Mouse (Mus musculus): ENCODE measurements around the gene Flrt1. TPM values are rescaled to one million over a fixed set of nuclear protein-coding genes. Genes with fewer than 3 reads are reported as not detected.

Flrt1 gene
- polyA plus RNA-seq, 1 experiment from 2014 or later, result 8.2 TPM

GRCm38 (mm10) chr19:7092756-7093155 lies 12.8 kb downstream of the Flrt1 start:
- Histone ChIP-seq H3K9me3 (no peaks in the 10 kb centered on the region), H3K4me1 (peaks cover 62% of the 10 kb centered on the region), H3K9ac (replicated peaks) (no peak overlapping the region), H3K4me3 (no peak overlapping the region), H3K27ac (replicated peaks) (0 out of 2 replicates have a peak overlapping the region, but pooled peaks have one; percentile 67), H3K36me3 (no peaks in the 10 kb centered on the region), H3K4me2 (replicated peaks) (no peak overlapping the region), H3K27me3 (peaks cover 75% of the 10 kb centered on the region)
- 90% methylated on average over 5 of the region's 5 CpGs for WGBS
- ATAC-seq (ENCODE audit: low FRiP score, low read depth), result no peak

GRCm38 (mm10) chr19:7091448-7092050 lies 14.0 kb downstream of the Flrt1 start:
- Histone ChIP-seq H3K4me3 (no peak overlapping the region), H3K9ac (replicated peaks) (no peak overlapping the region), H3K4me2 (replicated peaks) (no peak overlapping the region), H3K4me1 (peaks cover 68% of the 10 kb centered on the region), H3K27me3 (peaks cover 77% of the 10 kb centered on the region), H3K36me3 (no peaks in the 10 kb centered on the region), H3K27ac (replicated peaks) (peak overlapping the region; percentile 71), H3K9me3 (no peaks in the 10 kb centered on the region)
- 33% methylated on average over 10 of the region's 10 CpGs for WGBS
- ATAC-seq (ENCODE audit: low FRiP score, low read depth), result peak; percentile 32; the same call in 1 of the 2 replicates

- Histone ChIP-seq H3K4me3 (no peak overlapping the region), H3K27ac (replicated peaks) (peak overlapping the region; percentile 71), H3K27me3 (peaks cover 77% of the 10 kb centered on the region), H3K4me2 (replicated peaks) (no peak overlapping the region), H3K9ac (replicated peaks) (no peak overlapping the region), H3K4me1 (peaks cover 68% of the 10 kb centered on the region), H3K9me3 (no peaks in the 10 kb centered on the region), H3K36me3 (no peaks in the 10 kb centered on the region)
- 11% methylated on average over 10 of the region's 10 CpGs for WGBS
- no peak for ATAC-seq (ENCODE audit: low FRiP score, low read depth)
Observed at GRCm38 (mm10) chr19:7090369-7091064, 15.0 kb downstream of the Flrt1 start.

GRCm38 (mm10) chr19:7089842-7090251 lies 15.7 kb downstream of the Flrt1 start:
- WGBS, result 28% methylated on average over 7 of the region's 7 CpGs
- Histone ChIP-seq H3K36me3 (no peaks in the 10 kb centered on the region), H3K4me3 (no peak overlapping the region), H3K27me3 (peaks cover 77% of the 10 kb centered on the region), H3K9ac (replicated peaks) (no peak overlapping the region), H3K27ac (replicated peaks) (peak overlapping the region; percentile 64), H3K4me1 (peaks cover 74% of the 10 kb centered on the region), H3K4me2 (replicated peaks) (no peak overlapping the region), H3K9me3 (no peaks in the 10 kb centered on the region)
- ATAC-seq (ENCODE audit: low FRiP score, low read depth), result no peak

GRCm38 (mm10) chr19:7089050-7089449 lies 16.5 kb downstream of the Flrt1 start:
- WGBS, result 72% methylated on average over 5 of the region's 5 CpGs
- H3K36me3 ChIP-seq, result no peaks in the 10 kb centered on the region
- peaks cover 85% of the 10 kb centered on the region for H3K27me3 ChIP-seq
- ATAC-seq (ENCODE audit: low FRiP score, low read depth), result no peak
- H3K4me3 ChIP-seq, result no peak overlapping the region
- peaks cover 79% of the 10 kb centered on the region for H3K4me1 ChIP-seq
- H3K9me3 ChIP-seq, result no peaks in the 10 kb centered on the region
- no peak overlapping the region; the same call in 1 of the 2 replicates for H3K4me2 ChIP-seq (replicated peaks)
- H3K9ac ChIP-seq (replicated peaks), result no peak overlapping the region
- H3K27ac ChIP-seq (replicated peaks), result no peak overlapping the region

- H3K27ac ChIP-seq (replicated peaks), result no peak overlapping the region
- no peak for ATAC-seq (ENCODE audit: low FRiP score, low read depth)
- H3K9me3 ChIP-seq, result no peaks in the 10 kb centered on the region
- no peak overlapping the region for H3K4me2 ChIP-seq (replicated peaks)
- H3K4me1 ChIP-seq, result peaks cover 80% of the 10 kb centered on the region
- H3K4me3 ChIP-seq, result no peak overlapping the region
- no peak overlapping the region for H3K9ac ChIP-seq (replicated peaks)
- 8% methylated on average over 9 of the region's 9 CpGs for WGBS
- no peaks in the 10 kb centered on the region for H3K36me3 ChIP-seq
- peaks cover 84% of the 10 kb centered on the region for H3K27me3 ChIP-seq
Observed at GRCm38 (mm10) chr19:7088558-7088957, 17.0 kb downstream of the Flrt1 start.

- H3K9ac ChIP-seq (replicated peaks), result no peak overlapping the region
- peaks cover 87% of the 10 kb centered on the region for H3K27me3 ChIP-seq
- peaks cover 55% of the 10 kb centered on the region for H3K4me1 ChIP-seq
- no peak overlapping the region for H3K4me2 ChIP-seq (replicated peaks)
- H3K4me3 ChIP-seq, result no peak overlapping the region
- no peaks in the 10 kb centered on the region for H3K36me3 ChIP-seq
- H3K27ac ChIP-seq (replicated peaks), result peak overlapping the region; percentile 39; the same call in 1 of the 2 replicates
- 55% methylated on average over 15 of the region's 15 CpGs for WGBS
- no peak for ATAC-seq (ENCODE audit: low FRiP score, low read depth)
- no peaks in the 10 kb centered on the region for H3K9me3 ChIP-seq
Observed at GRCm38 (mm10) chr19:7084734-7085133, 20.8 kb downstream of the Flrt1 start.

- WGBS, result 16% methylated on average over 14 of the region's 14 CpGs
- peak; percentile 70 for ATAC-seq (ENCODE audit: low FRiP score, low read depth)
- Histone ChIP-seq H3K4me3 (no peak overlapping the region), H3K4me2 (replicated peaks) (peak overlapping the region; percentile 7; the same call in 1 of the 2 replicates), H3K4me1 (peaks cover 50% of the 10 kb centered on the region), H3K36me3 (no peaks in the 10 kb centered on the region), H3K9me3 (no peaks in the 10 kb centered on the region), H3K27ac (replicated peaks) (peak overlapping the region; percentile 75), H3K27me3 (peaks cover 88% of the 10 kb centered on the region), H3K9ac (replicated peaks) (no peak overlapping the region)
Observed at GRCm38 (mm10) chr19:7083035-7083794, 22.3 kb downstream of the Flrt1 start.

GRCm38 (mm10) chr19:7081516-7082266 lies 23.8 kb downstream of the Flrt1 start:
- Histone ChIP-seq H3K9ac (replicated peaks) (no peak overlapping the region), H3K4me3 (no peak overlapping the region), H3K4me2 (replicated peaks) (no peak overlapping the region), H3K27ac (replicated peaks) (no peak overlapping the region), H3K27me3 (peaks cover 82% of the 10 kb centered on the region), H3K36me3 (no peaks in the 10 kb centered on the region), H3K4me1 (peaks cover 46% of the 10 kb centered on the region), H3K9me3 (no peaks in the 10 kb centered on the region)
- 82% methylated on average over 7 of the region's 7 CpGs for WGBS
- ATAC-seq (ENCODE audit: low FRiP score, low read depth), result no peak

- no peaks in the 10 kb centered on the region for H3K9me3 ChIP-seq
- H3K9ac ChIP-seq (replicated peaks), result no peak overlapping the region
- no peak overlapping the region for H3K4me3 ChIP-seq
- no peak overlapping the region for H3K4me2 ChIP-seq (replicated peaks)
- H3K36me3 ChIP-seq, result no peaks in the 10 kb centered on the region
- no peak for ATAC-seq (ENCODE audit: low FRiP score, low read depth)
- 84% methylated on average over 7 of the region's 7 CpGs for WGBS
- peaks cover 38% of the 10 kb centered on the region for H3K4me1 ChIP-seq
- H3K27me3 ChIP-seq, result peaks cover 90% of the 10 kb centered on the region
- no peak overlapping the region for H3K27ac ChIP-seq (replicated peaks)
Observed at GRCm38 (mm10) chr19:7078271-7078670, 27.3 kb downstream of the Flrt1 start.

- Histone ChIP-seq H3K4me1 (peaks cover 38% of the 10 kb centered on the region), H3K9ac (replicated peaks) (no peak overlapping the region), H3K27ac (replicated peaks) (no peak overlapping the region), H3K4me3 (no peak overlapping the region), H3K9me3 (no peaks in the 10 kb centered on the region), H3K4me2 (replicated peaks) (no peak overlapping the region), H3K36me3 (no peaks in the 10 kb centered on the region), H3K27me3 (peaks cover 93% of the 10 kb centered on the region)
- WGBS, result 47% methylated on average over 9 of the region's 9 CpGs
- ATAC-seq (ENCODE audit: low FRiP score, low read depth), result no peak
Observed at GRCm38 (mm10) chr19:7077666-7078065, 27.9 kb downstream of the Flrt1 start.
